Mouse (Mus musculus): ENCODE results near the gene Oxct1.
A peak's percentile ranks its signal among the peaks of the same experiment; 100 is the strongest.

Gene Oxct1

DNA sequence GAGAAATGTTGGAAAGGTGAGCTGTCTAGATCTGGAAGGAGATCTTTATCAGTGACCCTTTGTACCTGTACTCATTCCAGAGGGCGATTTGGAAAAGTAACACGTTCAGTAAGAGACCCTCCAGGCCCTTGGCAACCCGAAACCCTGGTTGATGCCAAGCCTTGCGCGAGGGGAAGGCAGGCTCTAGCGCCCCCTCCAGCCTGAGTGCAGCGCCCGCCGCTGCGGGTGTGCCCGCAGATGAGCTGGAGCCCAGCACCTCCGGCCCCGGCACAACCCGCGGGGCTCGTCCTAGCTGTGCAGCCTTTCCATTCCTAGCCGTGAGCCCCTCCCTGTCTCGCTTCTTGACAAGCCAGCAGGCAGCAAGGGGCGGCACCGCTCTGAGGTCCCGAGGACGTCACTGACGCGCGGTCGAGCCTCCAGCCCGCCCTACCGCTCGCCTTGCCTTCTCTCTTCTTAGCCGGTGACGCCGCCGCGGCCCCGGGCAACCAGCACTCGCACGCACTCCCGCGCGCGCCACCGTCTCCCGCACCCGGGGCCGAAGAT, at the start of gene Oxct1:
Gene Oxct1 (plus strand): TSS at position 153 of the 543 bp plus-strand sequence.
- peak; percentile 91 for DNase-seq (ENCODE audit: low spot score)

DNA sequence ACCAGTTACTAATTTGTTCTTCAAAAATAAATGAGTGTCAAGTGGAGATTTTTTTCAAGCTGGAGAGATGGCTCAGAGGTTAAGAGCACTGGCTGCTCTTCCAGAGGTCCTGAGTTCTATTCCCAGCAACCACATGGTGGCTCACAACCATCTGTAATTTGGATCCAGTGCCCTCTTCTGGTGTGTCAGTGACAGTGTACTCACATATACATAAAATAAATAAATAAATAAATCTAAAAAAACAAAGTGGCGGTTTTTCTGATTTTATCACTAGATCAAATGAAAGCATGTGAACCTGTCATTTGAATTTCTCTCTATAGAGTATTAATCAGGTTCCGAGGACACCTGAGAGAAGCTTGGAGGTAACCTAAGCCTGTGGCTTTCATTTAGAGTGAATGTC, 47.9 kb upstream of the Oxct1 start:
- DNase-seq (ENCODE audit: low spot score), result no peak

GRCm38 (mm10) chr15:3979061-3979848, 46.9 kb upstream of the Oxct1 start, which contains the start of gene Fbxo4:
Gene Fbxo4 (minus strand): TSS chr15:3979573.
- DNase-seq (ENCODE audit: low spot score), result peak; percentile 72

DNA sequence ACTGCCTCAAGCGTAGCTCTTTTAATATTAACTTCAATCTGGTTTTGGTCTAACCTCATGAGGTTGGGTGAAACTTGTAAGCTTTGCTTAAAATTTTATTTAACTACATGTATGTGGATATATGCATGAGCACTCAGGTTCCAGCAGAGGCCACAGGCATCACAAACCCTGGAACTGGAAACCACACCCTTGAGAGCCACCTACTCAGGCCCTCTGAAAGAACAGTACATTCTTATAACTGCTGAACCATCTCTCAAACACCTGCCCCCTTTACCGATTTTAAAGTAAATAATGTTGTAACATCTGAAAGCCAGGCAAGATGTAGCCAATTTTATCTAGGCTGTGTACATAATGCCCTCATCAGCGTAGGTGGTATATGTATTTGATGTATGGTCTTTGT, 46.3 kb upstream of the Oxct1 start:
- no peak for DNase-seq (ENCODE audit: low spot score)

- DNase-seq (ENCODE audit: low spot score), result no peak
Observed at GRCm38 (mm10) chr15:3982732-3983131, 43.5 kb upstream of the Oxct1 start.

- no peak for DNase-seq (ENCODE audit: low spot score)
Observed at GRCm38 (mm10) chr15:3984876-3985275, 41.3 kb upstream of the Oxct1 start.

DNA sequence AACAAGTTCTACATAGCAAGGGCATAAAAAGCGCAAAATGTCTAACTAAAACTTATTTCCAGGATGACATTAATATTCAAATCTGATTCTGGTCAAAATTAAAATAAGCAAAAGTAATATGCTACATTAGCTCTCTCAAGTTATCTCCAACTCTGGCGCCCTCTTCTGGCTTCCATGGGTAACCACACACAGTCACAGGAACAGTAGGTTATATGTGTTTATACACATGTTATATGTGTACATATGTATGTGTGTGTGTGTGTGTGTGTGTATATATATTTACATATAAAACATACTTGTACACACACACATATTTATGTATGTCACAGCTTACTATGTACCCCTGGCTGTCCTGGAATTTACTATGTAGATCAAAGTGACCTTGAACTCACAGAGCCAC, 38.2 kb upstream of the Oxct1 start:
- peak; percentile 64 for DNase-seq (ENCODE audit: low spot score)

GRCm38 (mm10) chr15:3994852-3995447, 31.2 kb upstream of the Oxct1 start:
- no peak for DNase-seq (ENCODE audit: low spot score)

DNA sequence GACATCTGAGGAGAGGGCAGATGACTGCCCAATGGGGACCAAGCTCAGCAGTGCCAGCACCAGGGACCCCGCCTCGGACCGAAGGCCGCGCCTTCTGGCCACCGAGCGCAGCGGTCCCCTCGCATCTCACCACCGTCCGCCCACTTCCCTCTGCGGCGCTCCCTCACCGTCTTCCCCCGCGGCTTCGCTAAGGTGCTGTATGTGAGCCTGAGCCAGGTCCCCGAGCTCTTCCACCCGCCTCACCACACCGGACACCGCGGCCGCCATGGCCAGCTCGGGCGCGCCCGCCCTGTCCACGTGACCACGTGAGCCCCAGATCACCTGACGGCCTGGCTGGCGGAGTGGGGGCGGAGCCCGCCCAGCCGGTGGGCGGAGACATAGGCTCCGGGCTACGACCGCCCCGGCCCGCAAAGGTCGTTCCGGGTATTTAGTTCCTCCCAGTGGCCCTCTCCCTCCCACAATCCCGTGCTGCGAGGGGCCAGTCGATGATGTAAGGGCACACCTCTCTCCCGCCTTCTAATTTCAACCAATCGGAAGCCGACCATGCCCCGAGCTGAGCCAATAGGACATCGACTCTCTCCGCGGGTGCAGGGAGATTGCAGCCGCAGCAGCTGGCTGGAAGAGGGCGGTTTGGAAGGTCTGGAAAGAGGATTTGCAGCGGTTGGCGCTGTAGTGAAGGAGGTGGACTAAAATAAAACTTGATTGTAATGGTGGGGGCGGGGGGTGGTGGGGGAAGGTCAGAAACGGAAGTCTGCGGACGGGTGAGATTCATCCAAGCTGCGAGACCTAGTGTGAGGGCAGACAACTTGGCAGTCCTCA, 30.5 kb upstream of the Oxct1 start, which contains the start of gene AW549877:
Gene AW549877 (minus strand): TSS at position 297 of the 819 bp plus-strand sequence.
- peak; percentile 99 for DNase-seq (ENCODE audit: low spot score)

- peak; percentile 5 for DNase-seq (ENCODE audit: low spot score)
Observed at GRCm38 (mm10) chr15:3996267-3997010, 29.7 kb upstream of the Oxct1 start.

- DNase-seq (ENCODE audit: low spot score), result no peak
Observed at GRCm38 (mm10) chr15:3999144-3999543, 27.0 kb upstream of the Oxct1 start.

DNA sequence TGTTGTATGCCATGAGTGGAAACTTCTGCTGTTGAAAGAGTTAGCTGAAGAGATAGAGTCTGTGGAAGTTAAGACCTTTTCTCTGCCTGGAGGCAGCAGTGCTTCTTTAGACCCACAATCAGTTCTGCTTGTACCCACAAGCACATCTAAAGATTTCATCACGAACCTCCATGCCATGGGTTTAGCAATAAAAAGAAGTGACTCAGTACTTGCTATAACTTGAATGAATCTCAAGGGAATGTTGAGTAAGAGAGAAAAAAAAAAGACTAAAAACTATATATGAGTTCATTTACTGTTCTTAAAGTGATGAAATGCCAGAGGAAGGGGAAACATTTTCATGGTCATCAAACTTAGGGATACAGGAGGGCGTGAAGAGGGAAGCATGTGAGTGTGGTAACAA, 25.6 kb upstream of the Oxct1 start:
- no peak for DNase-seq (ENCODE audit: low spot score)

DNA sequence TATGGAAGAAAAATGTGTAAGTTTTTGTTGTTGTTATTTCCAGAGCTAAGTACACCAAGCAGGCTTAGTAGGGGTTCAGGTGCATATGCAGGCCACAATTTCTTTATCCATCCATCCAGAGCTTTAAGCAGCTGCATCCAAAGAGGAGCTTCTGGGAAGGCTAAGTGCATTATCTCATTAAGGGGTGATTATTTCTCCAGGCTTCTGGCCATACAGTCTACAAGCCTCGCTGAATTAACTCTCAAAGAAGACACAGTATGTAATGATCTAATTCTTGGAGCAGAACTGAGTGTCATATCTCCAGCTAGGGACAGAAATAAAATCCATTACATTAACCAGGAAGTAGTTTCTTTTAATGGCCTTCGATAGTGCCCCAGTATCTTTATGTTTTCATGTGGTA, 12.3 kb upstream of the Oxct1 start:
- DNase-seq (ENCODE audit: low spot score), result no peak

DNA sequence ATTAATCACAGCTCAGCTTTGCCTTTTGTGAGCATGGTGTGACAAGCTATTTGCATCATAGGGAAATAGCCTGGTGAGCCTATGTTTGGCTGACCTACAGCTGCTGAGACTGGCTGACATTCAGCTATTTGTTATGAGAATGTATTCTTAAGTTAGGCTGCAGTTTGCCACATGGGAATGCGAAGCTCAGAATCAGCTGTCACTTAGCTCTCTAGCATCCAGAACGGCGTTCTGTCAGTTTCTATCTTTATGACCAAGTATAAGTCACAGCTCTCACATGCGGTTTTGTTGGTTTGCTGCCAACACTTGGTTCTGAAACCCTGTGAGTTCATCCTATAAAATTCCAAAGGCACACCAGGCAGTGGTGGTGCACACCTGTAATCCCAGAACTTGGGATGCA, 5.5 kb upstream of the Oxct1 start:
- DNase-seq (ENCODE audit: low spot score), result no peak

GRCm38 (mm10) chr15:4023747-4024146, 2.4 kb upstream of the Oxct1 start:
- DNase-seq (ENCODE audit: low spot score), result no peak

GRCm38 (mm10) chr15:4024726-4025507, 1.3 kb upstream of the Oxct1 start:
- DNase-seq (ENCODE audit: low spot score), result no peak

- no peak for DNase-seq (ENCODE audit: low spot score)
Observed at GRCm38 (mm10) chr15:4025508-4025904, 677 bp upstream of the Oxct1 start.

DNA sequence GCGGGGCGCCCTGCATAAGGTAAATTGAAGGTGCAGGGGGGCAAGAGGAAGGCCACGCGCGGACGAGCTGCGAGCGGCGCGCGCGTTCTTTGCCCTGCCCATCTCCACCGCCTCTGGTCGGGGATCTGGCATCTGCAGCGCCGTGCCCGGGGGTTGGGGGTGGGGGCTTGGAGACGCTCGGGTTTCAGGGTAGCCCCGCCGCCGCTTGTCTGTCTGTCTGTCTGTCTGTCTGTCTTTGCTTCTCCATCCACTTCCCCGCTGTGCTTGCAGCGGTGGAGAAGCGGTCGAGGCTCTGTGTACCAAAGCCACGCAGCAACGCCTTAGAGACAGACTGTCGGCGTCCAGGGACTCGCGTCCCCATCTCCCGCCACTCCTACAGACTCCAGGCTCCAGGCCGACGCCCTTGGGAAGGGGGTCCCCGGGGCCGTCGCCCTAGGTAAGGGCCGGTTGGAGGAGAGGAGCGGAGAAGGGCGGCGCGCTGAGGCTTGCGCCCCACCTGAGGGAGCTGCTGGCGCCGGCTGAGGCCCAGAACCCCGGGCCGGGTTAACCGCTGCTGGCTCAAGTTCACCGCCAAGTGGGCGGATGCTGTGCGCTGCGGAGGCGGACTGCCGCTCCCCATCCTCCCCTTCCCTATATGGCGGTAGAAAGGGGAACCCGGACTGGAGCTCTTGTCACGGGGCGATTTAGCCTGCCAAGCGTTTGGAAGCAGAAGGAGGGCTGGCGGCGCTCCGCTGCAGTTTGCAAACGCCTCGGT, 825 bp downstream of the Oxct1 start:
- peak; percentile 83 for DNase-seq (ENCODE audit: low spot score)

DNA sequence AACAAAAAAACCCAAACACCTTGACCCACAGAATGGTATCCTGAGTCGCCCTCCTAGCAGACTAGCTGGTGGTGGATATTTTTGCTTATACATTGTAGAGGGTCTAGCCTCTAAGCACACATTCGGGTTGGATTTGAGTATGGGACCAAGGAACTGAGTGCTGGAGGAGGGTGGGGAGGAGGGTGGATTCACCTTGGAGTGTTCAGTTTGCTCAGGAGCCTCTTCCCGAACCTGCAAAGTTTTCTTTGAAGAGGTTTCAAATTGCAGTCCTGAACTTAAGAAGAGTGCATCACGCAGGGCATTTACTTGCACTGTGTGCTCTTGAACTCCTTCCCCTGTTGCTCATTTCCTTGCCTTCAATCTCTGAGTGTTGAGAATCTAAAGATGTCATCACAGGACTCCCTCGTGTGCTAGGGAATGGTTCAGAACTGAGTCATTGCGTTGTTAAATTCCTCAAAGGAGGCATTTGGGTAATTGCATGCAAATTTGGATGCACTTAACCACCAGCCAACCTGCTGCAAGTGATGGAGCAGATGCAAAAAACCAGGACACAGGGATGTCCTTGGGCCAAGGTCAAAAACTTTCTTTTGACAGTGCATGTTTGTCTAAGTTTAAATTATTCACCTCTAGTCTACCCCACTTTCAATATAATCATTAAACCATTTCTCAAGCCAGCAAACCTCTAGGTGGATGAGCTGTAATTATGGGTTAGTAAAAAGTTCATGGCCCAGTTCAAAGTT, 1.7 kb downstream of the Oxct1 start:
- peak; percentile 29 for DNase-seq (ENCODE audit: low spot score)

DNA sequence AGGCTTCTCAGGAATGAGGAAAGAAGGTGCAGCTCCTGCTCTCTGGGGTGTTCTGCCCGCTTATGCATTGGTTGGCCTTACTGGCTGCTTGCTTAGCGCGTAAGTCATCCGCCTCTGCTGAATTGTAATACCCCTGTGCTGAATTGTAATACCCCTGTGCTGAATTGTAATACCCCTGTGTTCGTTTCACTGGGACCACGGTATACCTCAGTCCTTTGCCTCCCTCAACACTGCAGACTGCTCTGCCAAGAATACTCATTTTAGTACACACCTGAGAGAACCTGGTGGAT, 2.2 kb downstream of the Oxct1 start:
- DNase-seq (ENCODE audit: low spot score), result no peak
